Mouse (Mus musculus): Measurements from ENCODE around the gene Gm7102. TPM values are rescaled to one million over a fixed set of nuclear protein-coding genes. Genes with fewer than 3 reads are reported as not detected.

Gm7102 gene
- 0.17 TPM for polyA plus RNA-seq (2017; shearing (Covaris generic))

GRCm38 (mm10) chr19:61175756-61176324 lies at the start of gene Gm7102:
Gm7102 (minus strand) TSS chr19:61176309.

DNA sequence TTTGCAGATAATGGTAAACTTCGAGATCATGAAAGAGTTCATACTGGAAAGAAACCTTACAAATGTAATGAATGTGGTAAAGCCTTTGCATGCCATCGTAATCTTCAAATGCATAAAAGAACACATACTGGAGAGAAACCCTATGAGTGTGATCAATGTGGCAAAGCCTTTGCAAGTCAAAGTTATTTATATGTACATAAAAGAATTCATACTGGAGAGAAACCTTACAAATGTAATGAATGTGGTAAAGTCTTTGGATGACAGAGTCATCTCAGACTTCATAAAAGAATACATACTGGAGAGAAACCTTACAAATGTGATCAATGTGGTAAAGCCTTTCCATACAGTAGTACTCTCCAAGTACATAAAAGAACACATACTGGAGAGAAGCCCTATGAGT lies 7.5 kb upstream of the Gm7102 start, which contains the start of gene Gm6020:
Gene Gm6020 (plus strand): TSS at position 301 of the 400 bp plus-strand sequence.

GRCm38 (mm10) chr19:61140342-61141206 lies 35.5 kb downstream of the Gm7102 start, which contains the start of gene Zfp950:
Zfp950 (minus strand) TSS chr19:61140840.

Other genes with a start within 250 kb of the Gm7102 start
- 63.4 TPM for gene Zfp950, start 35.5 kb downstream of the Gm7102 start, polyA plus RNA-seq (2017; shearing (Covaris generic))
- gene Gm6020, start 7.6 kb upstream of the Gm7102 start, polyA plus RNA-seq (2017; shearing (Covaris generic)), result not detected
- 5.1 TPM for gene Csf2ra, start 52.1 kb upstream of the Gm7102 start, polyA plus RNA-seq (2017; shearing (Covaris generic))
- not detected for gene Gm21060, start 120.8 kb upstream of the Gm7102 start, polyA plus RNA-seq (2017; shearing (Covaris generic))

Data from activated CD4-positive, CD25-positive, alpha-beta regulatory T cell, adult 9 weeks (primary cell).